Mouse (Mus musculus) splenic B cell, adult 2 months (primary cell): Measurements from ENCODE around the gene Naxd.
A peak's percentile ranks its signal among the peaks of the same experiment; 100 is the strongest.

Experiments
- DNase-seq: peaks from one replicate; pipeline ENCODE4 v3.0.0-alpha.2; 2011; ENCODE audit warnings: low read depth, low spot score
- H3K27me3 ChIP-seq: 2 replicates; pipeline ENCODE4 v1.6.1; 2012; ENCODE audit warnings: mild to moderate bottlenecking, low read length, moderate library complexity, mixed read lengths; ENCODE audit not compliant: control insufficient read depth, poor library complexity, insufficient read depth, severe bottlenecking
- H3K36me3 ChIP-seq: 2 replicates; pipeline ENCODE4 v1.6.1; 2012; ENCODE audit warnings: mild to moderate bottlenecking, low read length, moderate library complexity, mixed read lengths; ENCODE audit not compliant: control insufficient read depth, poor library complexity, insufficient read depth, severe bottlenecking

Naxd gene

DNA sequence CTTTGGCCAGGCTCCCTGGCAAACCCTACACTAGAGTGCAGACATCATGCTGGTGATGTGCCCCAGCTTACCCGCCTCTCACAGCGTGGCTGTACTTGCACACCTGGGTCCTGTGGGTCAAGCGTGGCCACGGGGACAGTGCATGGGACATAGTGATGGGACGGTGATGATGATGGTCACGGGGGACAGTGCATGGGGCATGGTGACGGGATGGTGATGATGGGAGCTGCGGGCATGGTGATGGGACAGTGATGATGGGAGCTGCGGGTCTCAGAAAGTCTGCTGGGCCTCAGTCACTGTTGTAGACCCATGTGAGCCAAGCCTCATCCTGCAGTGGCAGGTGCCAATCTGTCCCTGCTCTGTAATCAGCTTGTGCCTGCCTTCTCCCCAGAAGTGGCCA is 19.0 kb downstream of the Naxd start:
- no peaks in the 10 kb centered on the region for H3K27me3 ChIP-seq
- no peak for DNase-seq
- peaks cover 2% of the 10 kb centered on the region for H3K36me3 ChIP-seq

DNA sequence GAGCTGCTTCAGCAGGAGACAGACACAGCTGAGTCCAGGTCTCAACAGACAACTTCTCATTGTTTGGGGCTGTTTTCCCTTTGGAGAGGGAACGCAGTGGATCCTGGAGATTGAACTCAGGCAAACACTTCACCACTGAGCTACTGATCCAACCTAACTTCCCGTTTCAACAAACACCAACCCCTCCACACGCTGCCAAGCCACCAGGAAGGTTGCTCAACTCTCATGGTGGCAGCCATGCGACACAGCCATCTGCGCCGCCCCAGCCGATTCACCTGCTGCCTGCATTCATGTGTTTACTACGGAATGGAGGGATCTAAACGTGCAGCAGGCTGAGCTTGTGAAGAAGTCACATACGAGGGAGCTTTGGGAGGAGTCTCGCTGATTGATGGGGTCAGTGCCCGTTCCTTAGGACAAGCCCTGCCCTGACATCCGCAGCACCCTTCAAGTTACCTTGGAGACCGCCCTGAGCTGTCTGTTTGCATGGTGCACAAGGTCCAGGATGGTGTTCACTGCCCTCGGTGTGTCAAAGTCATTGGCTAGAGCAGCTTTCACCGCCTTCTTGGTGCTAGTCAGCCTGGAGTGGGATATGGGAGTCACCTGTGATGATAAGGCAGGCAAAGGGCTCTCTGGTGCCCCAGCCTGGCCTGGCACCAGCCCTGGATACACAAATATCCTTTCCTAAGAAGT is 20.2 kb downstream of the Naxd start:
- no peaks in the 10 kb centered on the region for H3K27me3 ChIP-seq
- no peak for DNase-seq
- no peaks in the 10 kb centered on the region; the same call in none of the 2 replicates for H3K36me3 ChIP-seq

DNA sequence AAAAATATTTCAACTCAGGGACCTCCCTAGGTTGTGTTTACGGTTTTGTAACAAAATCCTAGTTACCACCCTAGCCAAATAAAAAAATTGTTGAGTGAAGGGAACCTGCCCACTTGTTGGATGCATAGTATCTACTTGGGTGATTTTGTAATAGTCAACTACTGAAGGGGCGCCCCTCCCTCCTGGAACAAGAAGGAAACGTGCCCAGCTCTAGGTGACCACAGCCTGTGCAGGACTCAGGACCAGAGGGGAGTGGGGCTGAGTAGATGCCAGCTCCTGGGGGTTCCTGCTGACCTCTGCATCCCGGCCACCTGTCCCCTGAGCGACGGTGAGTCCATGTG is 20.7 kb downstream of the Naxd start:
- H3K36me3 ChIP-seq: no peaks in the 10 kb centered on the region; the same call in none of the 2 replicates
- DNase-seq: no peak
- no peaks in the 10 kb centered on the region for H3K27me3 ChIP-seq

DNA sequence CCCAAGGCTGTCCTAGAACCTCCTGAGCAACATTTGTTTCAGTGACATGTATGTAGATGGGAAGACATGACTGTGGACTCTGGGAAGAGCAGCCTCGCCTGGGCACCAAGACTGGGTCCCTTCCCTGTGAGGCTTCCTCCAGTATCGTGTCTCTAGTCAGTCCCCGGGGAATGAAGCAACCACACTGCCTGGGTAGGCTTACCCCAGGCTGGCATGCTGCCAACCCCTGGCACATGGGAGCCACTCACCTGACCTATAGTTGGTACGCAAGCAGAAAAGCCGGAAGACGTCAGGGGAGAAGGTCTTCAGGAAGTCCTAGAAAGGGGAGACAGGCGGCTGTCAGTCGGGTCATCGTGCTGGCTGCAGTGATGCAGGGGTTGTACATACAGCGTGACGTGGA is 21.4 kb downstream of the Naxd start:
- DNase-seq: no peak
- Histone ChIP-seq H3K36me3 (no peaks in the 10 kb centered on the region; the same call in none of the 2 replicates), H3K27me3 (no peaks in the 10 kb centered on the region)

DNA sequence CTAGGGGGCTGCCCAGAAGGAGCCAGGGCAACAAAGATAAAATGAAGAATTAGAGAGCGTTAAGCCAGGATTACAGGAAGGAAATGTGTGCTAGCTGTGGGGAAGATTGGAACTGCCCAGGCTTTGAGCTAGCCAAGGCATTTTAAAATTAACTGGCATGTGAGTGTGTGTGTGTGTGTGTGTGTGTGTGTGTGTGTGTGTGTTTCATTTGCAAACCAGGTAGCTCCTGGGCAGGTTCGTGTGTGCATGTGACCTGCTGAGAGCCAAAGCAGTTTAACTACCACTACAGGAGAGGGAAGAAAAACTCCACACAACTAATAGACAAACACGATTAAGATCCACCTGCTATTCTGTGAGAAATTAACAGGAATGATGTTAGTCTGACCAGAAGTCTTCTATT is 26.0 kb downstream of the Naxd start:
- no peak for DNase-seq
- no peaks in the 10 kb centered on the region for H3K27me3 ChIP-seq
- no peaks in the 10 kb centered on the region; the same call in 1 of the 2 replicates for H3K36me3 ChIP-seq

DNA sequence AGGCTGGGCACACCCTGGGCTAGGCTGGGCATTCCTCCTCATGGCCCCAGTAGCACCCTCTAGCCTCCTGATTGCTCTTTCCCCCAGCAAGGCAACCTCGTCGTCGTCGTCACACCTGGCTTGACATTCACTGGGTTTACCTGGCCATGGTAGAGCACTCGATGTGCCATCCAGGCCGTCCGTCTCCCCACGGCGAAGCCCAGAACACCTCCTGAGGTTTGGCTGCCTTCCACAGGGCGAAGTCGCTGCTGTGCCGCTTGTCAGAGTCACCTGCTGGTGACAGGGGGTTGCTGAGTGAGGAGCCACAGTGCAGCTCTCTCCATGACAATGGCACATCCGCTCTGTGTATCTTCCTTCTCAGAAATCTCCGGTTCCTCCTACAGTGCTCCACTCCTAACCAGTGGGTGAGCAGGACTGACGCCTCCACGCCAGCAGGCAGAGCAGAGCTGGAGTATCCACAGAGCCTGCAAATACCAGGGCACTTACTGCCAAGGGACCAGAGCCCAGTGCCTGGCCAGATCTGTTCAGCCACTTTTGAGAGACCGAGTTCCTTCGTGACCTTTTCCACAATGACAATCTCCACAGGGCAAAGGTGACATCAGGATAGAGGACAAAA is 33.0 kb downstream of the Naxd start:
- no peak for DNase-seq
- no peaks in the 10 kb centered on the region for H3K27me3 ChIP-seq
- peaks cover 2% of the 10 kb centered on the region; the same call in 1 of the 2 replicates for H3K36me3 ChIP-seq

DNA sequence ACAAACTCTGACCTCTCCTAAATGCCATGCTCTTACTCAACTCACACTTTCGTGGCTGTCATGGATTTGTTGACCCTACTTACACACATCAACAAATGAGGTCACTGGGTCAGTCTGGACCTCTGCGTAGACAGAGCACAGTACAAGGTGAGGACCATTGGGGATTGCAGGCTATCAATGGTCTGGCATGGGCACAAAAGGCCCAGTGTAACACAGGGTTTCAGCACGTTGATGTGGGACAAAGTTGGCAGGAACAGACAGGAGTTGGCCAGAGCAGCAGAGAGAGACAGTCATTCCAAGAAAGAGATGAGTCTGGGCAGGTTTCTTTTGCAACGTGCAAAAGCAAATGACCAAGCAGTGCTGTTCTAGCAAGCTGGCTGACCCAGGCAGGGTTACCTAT is 33.5 kb downstream of the Naxd start:
- Histone ChIP-seq H3K27me3 (no peaks in the 10 kb centered on the region), H3K36me3 (peaks cover 2% of the 10 kb centered on the region; the same call in 1 of the 2 replicates)
- DNase-seq: no peak

DNA sequence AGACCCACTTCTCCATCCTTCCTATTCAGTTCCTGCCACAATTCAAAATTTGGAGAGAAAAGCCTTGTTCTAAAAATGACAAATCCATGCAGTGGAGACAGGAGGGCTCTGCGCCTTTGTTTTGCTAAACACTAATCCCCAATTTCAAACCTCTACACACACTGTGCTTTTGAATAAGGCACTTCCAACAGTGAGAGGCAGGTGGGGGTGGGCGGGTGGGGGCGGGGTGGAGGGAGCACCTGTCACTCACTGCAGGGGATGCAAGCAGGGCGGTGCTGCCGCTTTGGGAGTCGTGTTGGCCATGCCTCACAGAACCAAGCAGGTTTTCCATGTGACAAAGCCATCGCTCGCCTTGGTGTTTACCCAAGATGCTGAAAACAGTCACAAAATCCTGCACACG is 37.2 kb downstream of the Naxd start:
- Histone ChIP-seq H3K36me3 (peaks cover 6% of the 10 kb centered on the region), H3K27me3 (no peaks in the 10 kb centered on the region)
- no peak for DNase-seq

DNA sequence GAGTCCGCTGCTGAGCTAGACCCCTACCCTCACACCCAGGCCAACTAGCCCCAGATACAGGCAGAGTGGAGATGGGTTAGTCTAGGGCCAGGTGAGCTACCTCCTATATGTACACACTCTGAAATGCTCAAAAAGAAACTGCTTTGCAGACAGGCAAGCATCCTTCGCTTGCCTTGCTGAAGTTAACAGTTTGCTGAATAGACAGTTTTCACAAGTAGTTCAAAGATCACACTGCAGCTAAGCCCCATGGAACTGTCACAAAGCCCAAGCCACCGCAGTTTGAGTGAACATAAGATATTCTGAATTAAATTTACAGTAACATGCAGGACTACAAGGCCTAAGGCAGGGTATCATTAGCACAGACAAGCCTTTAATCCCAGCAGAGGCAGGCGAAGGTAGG is 41.7 kb downstream of the Naxd start:
- no peak for DNase-seq
- Histone ChIP-seq H3K27me3 (no peaks in the 10 kb centered on the region), H3K36me3 (peaks cover 3% of the 10 kb centered on the region)

DNA sequence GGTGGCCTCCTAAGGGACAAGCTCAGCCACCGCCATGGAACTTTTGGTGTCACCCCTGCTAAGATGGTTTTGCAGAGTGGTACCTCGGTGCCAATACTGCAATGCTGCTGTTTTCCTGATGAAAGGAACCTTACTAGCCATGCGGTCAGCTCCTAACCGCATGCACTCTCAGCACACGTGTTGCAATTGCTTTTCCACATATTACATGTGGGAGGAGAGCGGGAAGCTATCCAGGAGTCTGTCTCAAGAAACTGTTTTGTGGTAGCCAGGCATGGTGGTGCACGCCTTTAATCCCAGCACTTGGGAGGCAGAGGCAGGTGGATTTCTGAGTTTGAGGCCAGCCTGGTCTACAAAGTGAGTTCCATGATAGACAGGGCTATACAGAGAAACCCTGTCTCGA is 42.9 kb downstream of the Naxd start:
- Histone ChIP-seq H3K27me3 (no peaks in the 10 kb centered on the region), H3K36me3 (peaks cover 3% of the 10 kb centered on the region)
- DNase-seq: no peak

DNA sequence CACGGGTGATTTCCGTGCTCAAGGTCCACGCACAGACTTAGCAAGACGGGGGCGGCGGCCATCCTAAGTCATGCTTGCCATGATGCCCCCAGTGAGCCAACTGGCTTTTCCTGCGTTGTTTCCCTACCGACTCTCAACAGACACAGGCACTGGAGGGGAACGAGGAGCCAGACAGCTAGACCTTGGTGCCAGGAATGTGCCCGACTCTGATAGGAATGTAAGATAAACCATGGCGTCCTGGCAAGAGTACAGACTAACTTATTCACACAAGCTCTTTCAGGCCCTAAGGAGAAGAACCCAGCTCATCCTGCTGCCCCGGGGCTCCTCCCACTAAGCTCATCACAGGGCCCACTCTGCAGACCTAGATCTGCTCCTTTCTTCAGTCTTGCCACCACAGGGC is 44.7 kb downstream of the Naxd start:
- no peaks in the 10 kb centered on the region for H3K27me3 ChIP-seq
- DNase-seq: no peak
- H3K36me3 ChIP-seq: peaks cover 1% of the 10 kb centered on the region

DNA sequence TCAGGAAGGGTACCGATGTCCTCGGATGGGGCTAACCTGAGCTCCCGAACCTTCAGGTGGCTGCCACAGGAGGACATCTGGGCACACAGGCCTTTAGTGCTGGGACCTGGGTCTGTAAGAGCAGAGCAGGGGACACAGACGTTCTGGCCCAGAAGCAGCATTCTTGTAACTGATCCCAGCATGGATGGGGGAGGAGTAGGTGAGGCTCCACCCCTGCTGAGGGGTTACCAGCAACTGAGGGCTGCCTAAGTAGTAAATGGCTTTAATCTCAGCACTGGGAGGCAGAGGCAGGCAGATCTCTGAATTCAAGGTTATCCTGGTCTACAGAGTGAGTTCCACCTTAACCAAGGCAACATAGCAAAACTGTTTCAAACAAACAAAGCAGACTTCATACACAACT is 45.6 kb downstream of the Naxd start:
- no peaks in the 10 kb centered on the region for H3K27me3 ChIP-seq
- no peak for DNase-seq
- peaks cover 2% of the 10 kb centered on the region for H3K36me3 ChIP-seq

DNA sequence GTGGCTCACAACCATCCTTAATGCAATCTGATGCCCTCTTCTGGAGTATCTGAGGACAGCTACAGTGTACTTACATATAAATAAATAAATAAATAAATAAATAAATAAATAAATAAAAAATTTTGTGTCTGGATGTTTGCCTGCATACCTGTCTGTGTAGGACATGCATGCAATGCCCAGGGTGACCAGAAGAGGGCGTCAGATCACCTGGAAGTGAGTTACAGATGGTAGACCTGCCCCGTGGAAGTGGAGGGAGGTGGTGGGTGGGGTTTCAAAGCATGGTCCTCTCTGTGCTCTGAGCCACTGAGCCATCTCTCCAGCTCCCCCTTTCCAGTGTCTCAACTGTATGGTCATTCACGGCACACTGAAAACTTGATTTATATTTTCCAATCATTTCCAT is 47.1 kb downstream of the Naxd start:
- H3K36me3 ChIP-seq: peaks cover 2% of the 10 kb centered on the region
- peak; percentile 86 for DNase-seq
- no peaks in the 10 kb centered on the region for H3K27me3 ChIP-seq

DNA sequence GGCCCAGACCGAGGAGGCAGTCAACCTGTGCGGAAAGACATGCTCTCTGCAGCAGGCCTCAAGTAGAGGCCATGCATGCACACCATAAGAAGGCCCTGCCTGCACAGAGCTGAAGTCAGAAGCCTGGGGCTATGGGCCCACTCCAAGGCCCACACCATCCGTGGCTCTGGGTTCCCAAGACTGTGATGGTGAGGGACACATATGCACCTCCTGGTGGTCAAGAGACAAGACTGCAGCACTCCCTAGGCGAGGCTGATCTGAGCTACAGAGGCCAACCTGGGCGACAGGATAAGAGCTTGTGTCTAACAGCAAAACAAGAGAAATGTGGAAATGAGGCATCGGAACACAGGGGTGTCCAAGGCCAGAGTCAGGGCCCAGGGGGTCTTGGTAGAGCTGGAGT is 49.8 kb downstream of the Naxd start:
- Histone ChIP-seq H3K27me3 (no peaks in the 10 kb centered on the region), H3K36me3 (peaks cover 2% of the 10 kb centered on the region)
- DNase-seq: peak; percentile 35

DNA sequence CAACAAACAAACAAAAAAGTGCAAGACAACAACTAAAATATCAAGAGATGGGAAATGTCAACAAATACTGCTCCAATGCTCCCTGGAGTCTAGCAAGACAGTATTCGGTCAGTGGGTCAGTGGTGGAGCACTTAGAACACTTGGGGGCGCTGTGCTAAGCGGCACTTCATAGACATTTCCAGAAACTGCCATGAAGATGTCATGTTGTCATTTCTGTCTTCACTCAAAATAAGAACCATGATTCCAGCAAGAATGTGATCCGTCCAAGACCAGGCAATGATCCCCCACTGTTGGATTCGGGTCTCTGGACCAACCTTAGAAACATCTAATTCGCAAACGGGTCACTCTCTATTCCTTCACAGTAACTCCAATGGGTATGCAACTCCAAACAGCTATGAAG is 52.4 kb downstream of the Naxd start:
- Histone ChIP-seq H3K36me3 (peaks cover 2% of the 10 kb centered on the region), H3K27me3 (no peaks in the 10 kb centered on the region)
- peak; percentile 74 for DNase-seq
